Mouse (Mus musculus) v-Abl transformed pro-B cells (cell line): ENCODE results near the gene Styxl1.

Experiments used
- in situ Hi-C, 2 experiments: fragments of 400-800 bp; cut with MboI; formaldehyde crosslinking; loops; one replicate each; pipeline ENCODE4 v1.15.1; 2025; ENCODE audit not compliant: unreplicated experiment in 2 of 2

Styxl1 gene

GRCm38 (mm10) chr5:135705383-135705782 is 72.8 kb downstream of the Styxl1 start:
- in situ Hi-C loops: no loop called here

- in situ Hi-C loops: no loop called here
Measured at GRCm38 (mm10) chr5:135703431-135703830, 74.8 kb downstream of the Styxl1 start.

- in situ Hi-C loops: no loop called here
Measured at GRCm38 (mm10) chr5:135702682-135703192, 75.4 kb downstream of the Styxl1 start.

GRCm38 (mm10) chr5:135702190-135702589 is 76.0 kb downstream of the Styxl1 start:
- in situ Hi-C loops: no loop called here

GRCm38 (mm10) chr5:135701601-135702000 is 76.6 kb downstream of the Styxl1 start:
- in situ Hi-C loops: no loop called here

- in situ Hi-C loops: no loop called here
Measured at GRCm38 (mm10) chr5:135697711-135698111, 80.5 kb downstream of the Styxl1 start.
